Mouse (Mus musculus) embryonic facial prominence, embryonic 10.5 days (tissue): Measurements from ENCODE around the gene Olfr1350. TPM values are rescaled to one million over a fixed set of nuclear protein-coding genes. Genes with fewer than 3 reads are reported as not detected.
"Not testable (repeated sequence)": the region's sequence is repeated elsewhere in the genome, so short reads cannot be mapped to it uniquely, and the experiment has no call there.

Source experiments
- DNase-seq: peaks from one replicate; pipeline ENCODE4 v3.0.0-alpha.2; 2017; ENCODE audit warnings: low spot score
- H3K27ac ChIP-seq: fragments of 300-500 bp; sonication (generic); replicated peaks from 2 replicates; pipeline ENCODE4 v1.5.1; 2016; ENCODE audit warnings: mild to moderate bottlenecking
- H3K27me3 ChIP-seq: fragments of 300-500 bp; sonication (generic); replicated peaks from 2 replicates; pipeline ENCODE4 v1.6.1; 2016; ENCODE audit warnings: low read depth, mild to moderate bottlenecking; ENCODE audit not compliant: poor library complexity, severe bottlenecking
- H3K36me3 ChIP-seq: fragments of 300-500 bp; sonication (generic); replicated peaks from 2 replicates; pipeline ENCODE4 v1.6.1; 2016; ENCODE audit warnings: mild to moderate bottlenecking, moderate library complexity
- H3K4me1 ChIP-seq: fragments of 300-500 bp; sonication (generic); 2 replicates; pipeline ENCODE4 v1.6.1; 2016
- H3K4me3 ChIP-seq: fragments of 300-500 bp; sonication (generic); 2 replicates; pipeline ENCODE4 v1.5.1; 2016; ENCODE audit warnings: mild to moderate bottlenecking, moderate library complexity
- H3K9me3 ChIP-seq: fragments of 300-500 bp; sonication (generic); 2 replicates; pipeline ENCODE4 v1.6.1; 2016; ENCODE audit warnings: mild to moderate bottlenecking
- WGBS: fragments of 180-500 bp; shearing (Covaris S2); methylation state at CpG from one replicate; pipeline ENCODE4 v1.1.7; 2016; 5-methylcytosine and 5-hydroxymethylcytosine counted together
- polyA plus RNA-seq: library from polyadenylated mRNA; unstranded; fragments of >200 nt; fragmentation: Nextera tagmentation; extraction: Ambion mirVana; gene quantifications from 2 replicates; pipeline ENCODE4 v1.2.1, GENCODE M21; 2016

Gene Olfr1350
- polyA plus RNA-seq, result not detected in 2 replicates

DNA sequence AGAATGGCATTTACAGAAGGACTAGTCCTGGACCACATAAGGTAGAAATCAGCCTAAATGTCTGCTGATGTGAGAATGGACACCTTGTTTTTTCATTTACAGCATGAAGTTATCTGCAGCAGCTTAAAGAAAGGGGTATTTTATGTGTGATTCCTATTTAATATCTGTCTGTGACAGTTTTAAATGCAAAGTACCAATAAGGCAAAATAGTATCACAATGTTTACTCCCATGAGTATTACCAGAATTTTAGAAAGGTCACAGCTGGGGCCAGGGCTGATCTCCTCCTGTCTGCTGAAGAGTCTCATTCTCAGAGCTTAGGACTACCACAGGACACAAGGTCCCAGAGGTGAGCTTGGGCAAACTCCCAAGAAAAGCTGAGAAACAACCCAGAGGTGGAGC, at the start of gene Olfr1350:
TSS of gene Olfr1350 (plus strand) at position 301 of the 400 bp plus-strand sequence.
- H3K27ac ChIP-seq, result no peak within 1 kb of the TSS
- no peaks in the 10 kb centered on the region for H3K27me3 ChIP-seq
- peaks cover 41% of the 10 kb centered on the region for H3K9me3 ChIP-seq
- no peak for DNase-seq
- no peaks in the 10 kb centered on the region for H3K36me3 ChIP-seq
- H3K4me3 ChIP-seq, result no peak within 1 kb of the TSS
- no peaks in the 10 kb centered on the region for H3K4me1 ChIP-seq

DNA sequence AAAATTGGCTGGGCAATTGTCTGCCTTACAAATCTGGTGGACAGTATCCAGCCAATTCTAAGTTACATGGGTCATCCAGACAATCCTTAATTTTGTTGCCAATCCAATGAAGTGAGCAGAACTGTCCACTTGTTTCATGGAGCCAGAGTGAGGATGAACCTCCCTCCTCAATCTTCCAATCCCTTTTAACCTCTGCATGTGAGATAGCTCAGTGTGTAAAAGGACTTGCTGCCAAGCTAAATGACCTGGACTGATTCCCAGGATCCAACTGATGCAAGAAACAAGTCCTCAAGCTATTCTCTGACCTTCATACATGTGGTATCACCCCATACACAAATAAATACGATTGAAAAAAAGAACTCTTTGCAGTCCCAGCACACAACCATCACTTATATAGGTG, 43.0 kb upstream of the Olfr1350 start:
- Histone ChIP-seq H3K27ac (no peak overlapping the region), H3K27me3 (no peaks in the 10 kb centered on the region), H3K4me1 (no peaks in the 10 kb centered on the region), H3K36me3 (no peaks in the 10 kb centered on the region), H3K9me3 (peaks cover 66% of the 10 kb centered on the region), H3K4me3 (no peak overlapping the region)
- 31% methylated on average over 1 of the region's 1 CpGs for WGBS
- DNase-seq, result no peak

DNA sequence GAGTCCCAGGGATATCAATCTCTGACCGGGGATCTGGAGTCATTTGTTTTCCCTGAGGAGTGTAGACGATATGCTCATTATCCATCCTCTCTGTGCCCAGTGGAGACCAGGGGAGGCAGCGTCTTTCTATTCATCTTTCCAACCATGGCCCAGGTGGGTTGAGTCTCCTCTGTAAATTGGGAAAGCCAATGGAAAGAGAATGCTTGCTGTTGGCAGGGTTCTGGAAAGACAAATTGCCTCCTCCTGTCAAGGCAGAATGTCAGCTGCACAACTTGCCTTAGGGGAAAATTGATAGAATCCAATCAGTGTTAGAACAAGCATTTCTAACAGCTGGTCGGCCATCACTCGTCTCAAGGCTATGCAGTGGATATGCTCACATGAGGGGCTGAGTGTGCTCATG, 41.8 kb upstream of the Olfr1350 start, which contains the start of gene Olfr1349:
TSS of gene Olfr1349 (minus strand) at position 101 of the 400 bp plus-strand sequence.
- Histone ChIP-seq H3K36me3 (no peaks in the 10 kb centered on the region), H3K4me1 (no peaks in the 10 kb centered on the region), H3K4me3 (no peak within 1 kb of the TSS), H3K27ac (no peak within 1 kb of the TSS), H3K9me3 (peaks cover 70% of the 10 kb centered on the region), H3K27me3 (no peaks in the 10 kb centered on the region)
- 83% methylated on average over 5 of the region's 5 CpGs for WGBS
- no peak for DNase-seq

DNA sequence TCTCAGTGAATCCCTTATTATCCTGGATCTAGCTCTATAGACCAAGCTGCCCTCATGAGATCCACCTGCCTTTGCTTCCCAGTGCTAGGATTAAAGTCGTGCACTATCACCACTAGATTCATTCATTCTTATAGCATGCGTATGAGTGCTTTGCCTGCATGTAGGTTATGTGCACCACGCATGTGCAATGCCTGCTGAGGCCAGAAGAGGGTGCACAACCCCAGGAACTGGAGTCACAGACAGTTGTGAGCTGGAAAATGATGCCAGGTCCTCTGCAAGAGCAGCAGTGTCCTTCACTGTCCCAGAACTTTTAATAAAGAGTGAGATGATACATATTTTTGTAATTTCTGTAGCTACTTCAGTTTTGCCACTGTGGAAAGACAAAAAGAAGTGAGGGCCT, 39.6 kb upstream of the Olfr1350 start:
- no peaks in the 10 kb centered on the region for H3K27me3 ChIP-seq
- DNase-seq, result no peak
- no peak overlapping the region for H3K4me3 ChIP-seq
- no peaks in the 10 kb centered on the region for H3K36me3 ChIP-seq
- no peak overlapping the region for H3K27ac ChIP-seq
- no peaks in the 10 kb centered on the region for H3K4me1 ChIP-seq
- H3K9me3 ChIP-seq, result peaks cover 62% of the 10 kb centered on the region
- WGBS, result 58% methylated on average over 3 of the region's 3 CpGs

DNA sequence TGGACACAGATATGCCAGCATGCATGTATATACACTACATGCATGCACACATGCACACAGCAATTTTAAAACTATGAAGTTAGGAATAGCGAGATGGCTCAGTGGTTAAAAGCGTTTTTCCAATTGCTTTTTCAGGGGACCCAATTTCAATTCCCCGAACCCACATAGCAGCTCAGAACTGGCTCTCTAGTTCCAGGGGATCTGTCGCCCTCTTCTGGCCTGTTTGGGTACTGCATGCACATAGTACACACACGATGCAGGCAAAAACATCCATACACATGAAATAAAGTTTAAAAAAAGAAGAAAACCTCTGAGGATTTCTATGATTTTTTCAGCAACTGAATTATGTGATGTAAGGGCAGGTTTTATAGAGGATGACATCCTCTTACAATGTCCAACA, 38.5 kb upstream of the Olfr1350 start:
- Histone ChIP-seq H3K27me3 (no peaks in the 10 kb centered on the region), H3K4me3 (no peak overlapping the region), H3K4me1 (no peaks in the 10 kb centered on the region), H3K27ac (no peak overlapping the region), H3K36me3 (no peaks in the 10 kb centered on the region), H3K9me3 (peaks cover 57% of the 10 kb centered on the region)
- DNase-seq, result peak; percentile 9
- WGBS, result 72% methylated on average over 5 of the region's 5 CpGs

DNA sequence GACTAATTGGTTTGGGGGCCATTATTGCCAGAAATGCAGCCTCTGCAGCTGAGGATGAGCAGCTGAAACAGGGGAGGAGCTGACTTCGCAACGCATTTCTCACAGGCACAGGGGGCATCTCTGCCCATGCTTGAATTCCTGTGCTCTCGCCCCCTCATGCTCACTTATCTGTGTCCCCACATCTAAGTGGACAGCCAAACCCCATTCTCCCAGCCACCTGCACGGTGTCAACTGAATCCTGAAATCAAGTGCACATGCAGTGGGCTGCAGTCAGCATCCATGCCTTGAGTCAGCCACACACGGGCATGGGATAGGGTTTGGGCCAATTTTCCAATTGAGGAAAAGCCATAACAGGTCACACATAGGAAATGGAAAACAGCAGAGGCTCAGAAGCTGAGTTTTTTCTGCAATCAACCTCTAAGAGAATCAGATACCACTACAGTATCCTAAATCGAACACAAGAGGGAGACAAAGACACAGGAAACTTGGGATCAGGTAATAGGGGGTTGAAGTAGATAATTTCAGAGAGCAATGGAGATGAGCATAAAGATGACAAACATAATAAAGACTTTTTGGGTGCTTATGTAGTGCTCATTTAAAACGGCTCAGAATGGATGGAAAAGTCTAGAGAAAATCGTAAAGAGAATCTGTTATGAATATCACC, 21.6 kb downstream of the Olfr1350 start:
- Histone ChIP-seq H3K4me3 (no peak overlapping the region), H3K9me3 (peaks cover 13% of the 10 kb centered on the region; the same call in 1 of the 2 replicates), H3K4me1 (no peaks in the 10 kb centered on the region), H3K27me3 (no peaks in the 10 kb centered on the region), H3K27ac (no peak overlapping the region), H3K36me3 (no peaks in the 10 kb centered on the region)
- WGBS, result 53% methylated on average over 8 of the region's 8 CpGs
- peak; percentile 8 for DNase-seq

DNA sequence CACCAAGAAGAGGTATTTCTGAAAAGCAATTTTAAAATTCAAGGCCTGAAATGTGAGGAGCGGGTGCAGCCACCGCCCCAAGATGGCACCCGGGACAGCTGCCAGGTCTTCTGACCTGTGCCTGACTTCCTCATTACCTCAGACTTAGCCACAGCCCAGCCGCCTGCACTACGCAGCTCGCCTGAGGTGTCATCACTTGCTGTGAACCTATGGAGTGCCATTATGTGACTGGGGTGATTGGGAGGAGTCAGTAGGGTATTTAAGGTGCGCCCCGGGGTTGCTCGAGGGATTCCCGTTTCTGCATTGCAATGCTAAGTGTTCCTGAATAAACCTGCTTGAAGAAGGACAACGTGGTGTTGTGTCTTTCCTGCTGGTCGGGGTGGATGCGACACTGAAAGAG, 24.1 kb downstream of the Olfr1350 start:
- WGBS, result 88% methylated on average over 13 of the region's 13 CpGs
- DNase-seq, H3K4me1 ChIP-seq, H3K27ac ChIP-seq, H3K27me3 ChIP-seq, H3K36me3 ChIP-seq, H3K4me3 ChIP-seq: not testable (repeated sequence)
- H3K9me3 ChIP-seq, result peaks cover 13% of the 10 kb centered on the region; the same call in 1 of the 2 replicates

DNA sequence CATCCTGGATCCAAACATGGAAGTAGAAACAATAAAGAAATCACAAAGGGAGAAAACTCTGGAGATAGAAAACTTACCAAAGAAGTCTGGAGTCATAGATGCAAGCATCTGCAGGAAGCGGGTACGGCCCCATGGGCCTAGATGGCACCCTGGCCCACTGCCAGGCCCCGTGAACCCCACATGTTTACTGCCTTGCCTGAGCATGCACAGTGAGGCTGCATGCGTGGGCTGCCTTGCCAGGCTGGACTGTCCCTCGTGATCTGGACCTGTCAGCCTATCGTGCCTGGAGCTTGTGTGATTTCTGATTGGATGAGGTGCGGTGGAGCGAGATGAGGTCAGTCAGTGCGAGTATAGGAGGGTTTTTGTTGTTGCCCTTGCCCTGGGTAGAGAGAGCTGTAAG, 38.7 kb downstream of the Olfr1350 start:
- H3K27ac ChIP-seq, result no peak overlapping the region
- no peak overlapping the region for H3K4me3 ChIP-seq
- H3K9me3 ChIP-seq, result peaks cover 36% of the 10 kb centered on the region
- H3K36me3 ChIP-seq, result no peaks in the 10 kb centered on the region
- no peak for DNase-seq
- H3K4me1 ChIP-seq, result no peaks in the 10 kb centered on the region
- no peaks in the 10 kb centered on the region for H3K27me3 ChIP-seq
- WGBS, result 90% methylated on average over 9 of the region's 9 CpGs

Other genes starting within 250 kb of the Olfr1350 start
- gene Zfp583, start 233.6 kb upstream of the Olfr1350 start, polyA plus RNA-seq, result 7.1 and 7.6 TPM in 2 replicates
- gene Gm3854, start 221.1 kb upstream of the Olfr1350 start, polyA plus RNA-seq, result 2.3 and 3.1 TPM in 2 replicates
- 0.88 and 1.3 TPM in 2 replicates for gene Zfp78, start 201.6 kb upstream of the Olfr1350 start, polyA plus RNA-seq
- gene Zfp28, start 181.5 kb upstream of the Olfr1350 start, polyA plus RNA-seq, result 9.5 and 10.8 TPM in 2 replicates
- gene Smim17, start 166.1 kb upstream of the Olfr1350 start, polyA plus RNA-seq, result 0.40 and 0.42 TPM in 2 replicates
- gene Gm20715, start 154.6 kb upstream of the Olfr1350 start, polyA plus RNA-seq, result not detected in 2 replicates
- not detected in 2 replicates for gene Olfr1344, start 126.2 kb upstream of the Olfr1350 start, polyA plus RNA-seq
- gene Olfr1336, start 108.7 kb upstream of the Olfr1350 start, polyA plus RNA-seq, result not detected in 2 replicates
- gene Olfr1346, start 97.7 kb upstream of the Olfr1350 start, polyA plus RNA-seq, result not detected in 2 replicates
- not detected in 2 replicates for gene Olfr5, start 77.9 kb upstream of the Olfr1350 start, polyA plus RNA-seq
- gene Olfr1347, start 65.1 kb upstream of the Olfr1350 start, polyA plus RNA-seq, result not detected in 2 replicates
- gene Olfr1348, start 56.1 kb upstream of the Olfr1350 start, polyA plus RNA-seq, result not detected in 2 replicates
- gene Olfr1349, start 41.9 kb upstream of the Olfr1350 start, polyA plus RNA-seq, result not detected in 2 replicates
- gene Zim1, start 131.6 kb downstream of the Olfr1350 start, polyA plus RNA-seq, result 1.7 and 2.3 TPM in 2 replicates
- gene Peg3, start 165.6 kb downstream of the Olfr1350 start, polyA plus RNA-seq, result 218 and 249 TPM in 2 replicates
- 15.9 and 17.6 TPM in 2 replicates for gene Usp29, start 165.7 kb downstream of the Olfr1350 start, polyA plus RNA-seq